Mouse (Mus musculus): ENCODE data around the gene Plp2.
A peak's percentile ranks its signal among the peaks of the same experiment; 100 is the strongest.

- no peak for TF ChIP-seq POLR2A (IDR thresholded peaks at IDR 0.05; ENCODE audit: borderline replicate concordance, insufficient read depth, low read length)
- peak; percentile 42; the same call in 1 of the 2 replicates for TF ChIP-seq CTCF (IDR thresholded peaks at IDR 0.05; ENCODE audit: borderline replicate concordance, insufficient read depth, low read depth, low read length)
Observed at GRCm38 (mm10) chrX:7645349-7645748, 25.8 kb downstream of the Plp2 start.
